Mouse (Mus musculus) liver, adult (tissue): Measurements from ENCODE around the gene Galnt3.

Experiments
- GATA4 ChIP-seq: IDR thresholded peaks from 2 replicates; pipeline ENCODE4 v1.6.1; 2014; ENCODE audit warnings: mild to moderate bottlenecking, low read length; ENCODE audit not compliant: insufficient replicate concordance

The Galnt3 gene

DNA sequence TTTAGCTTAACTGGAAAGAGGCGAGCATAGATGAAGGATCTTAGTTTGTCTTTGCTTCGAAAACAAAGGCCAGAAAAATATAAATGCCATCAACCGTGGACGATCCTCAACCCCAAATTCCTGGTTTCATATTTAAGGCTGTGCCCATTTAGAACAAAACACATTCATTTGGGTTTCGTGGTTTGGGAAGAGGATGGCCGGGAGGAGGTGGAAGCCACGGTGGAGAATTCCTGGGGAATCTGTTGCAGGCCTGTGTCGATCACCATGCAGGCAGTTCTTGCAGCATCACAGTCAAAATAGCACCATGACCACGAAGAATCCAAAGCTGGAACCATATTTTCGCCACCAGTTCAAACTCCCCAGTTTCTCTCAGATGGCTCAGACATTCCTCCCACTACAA is 61.5 kb downstream of the Galnt3 start:
- TF ChIP-seq GATA4 = no peak

- TF ChIP-seq GATA4 = no peak
Observed at GRCm38 (mm10) chr2:66044405-66045089, 80.2 kb downstream of the Galnt3 start.

GRCm38 (mm10) chr2:66043441-66044404 is 81.1 kb downstream of the Galnt3 start:
- no peak for TF ChIP-seq GATA4

DNA sequence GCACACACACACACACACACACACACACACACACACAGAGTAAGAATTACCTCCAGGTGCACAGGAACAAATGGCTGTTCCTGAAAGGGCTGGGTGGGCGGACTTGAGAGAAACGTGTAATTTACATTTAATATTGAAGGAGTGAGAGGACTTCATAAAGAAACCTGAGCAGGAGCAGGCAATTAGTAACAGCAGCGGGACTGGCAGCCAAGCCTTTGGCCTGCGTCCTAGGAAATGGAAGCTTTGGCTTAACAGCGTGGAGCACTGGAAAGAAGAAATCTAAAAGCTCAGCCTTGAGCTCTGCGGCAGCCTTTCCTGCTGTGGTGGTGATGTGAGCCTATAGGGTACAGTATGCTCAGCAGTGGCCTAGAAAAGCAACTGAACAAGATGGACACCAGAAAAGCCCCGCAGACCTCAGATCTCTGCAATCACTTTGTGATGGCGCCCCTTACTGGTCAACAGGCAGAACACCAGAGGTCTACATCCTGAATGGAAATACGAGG is 82.8 kb downstream of the Galnt3 start:
- TF ChIP-seq GATA4 = no peak

DNA sequence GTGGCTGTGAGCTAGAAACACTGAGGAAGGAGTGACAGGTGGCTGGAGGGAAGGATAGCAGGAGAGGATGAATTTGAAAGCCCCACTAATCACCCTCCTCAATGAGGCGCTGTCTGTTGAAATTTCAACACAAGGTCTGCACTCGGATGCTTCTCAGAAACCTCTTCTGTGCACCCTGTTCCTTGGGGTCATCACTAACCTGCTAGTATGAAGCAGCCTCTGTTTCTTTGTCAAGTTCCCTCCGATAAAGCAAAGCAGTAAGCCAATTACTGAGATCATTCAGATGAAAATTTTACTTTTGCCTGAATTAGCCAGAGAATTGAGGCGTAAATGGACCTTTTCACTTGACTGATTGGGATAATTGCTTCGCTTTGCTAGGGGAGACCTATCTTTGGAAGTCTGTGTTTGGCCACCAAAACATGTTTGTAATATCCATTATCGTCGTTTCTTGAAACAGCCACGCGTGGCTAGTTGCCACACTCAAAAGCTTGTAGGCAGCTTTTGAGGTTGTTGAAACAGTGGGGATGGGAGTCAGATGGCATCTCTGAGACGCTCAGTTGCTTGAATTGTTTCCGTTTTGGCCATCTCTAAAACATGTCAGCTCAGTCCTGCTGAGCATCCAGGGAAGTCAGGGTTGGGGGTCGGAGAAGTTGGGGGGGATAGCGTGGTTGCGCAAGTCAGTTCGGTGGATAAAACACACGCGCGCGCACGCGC is 83.4 kb downstream of the Galnt3 start:
- TF ChIP-seq GATA4 = no peak

- no peak for TF ChIP-seq GATA4
Observed at GRCm38 (mm10) chr2:66040611-66041010, 84.2 kb downstream of the Galnt3 start.

GRCm38 (mm10) chr2:66034907-66035679 is 89.7 kb downstream of the Galnt3 start:
- TF ChIP-seq GATA4 = no peak
